Mouse (Mus musculus): ENCODE measurements around the gene Ikzf3.

The Ikzf3 gene

DNA sequence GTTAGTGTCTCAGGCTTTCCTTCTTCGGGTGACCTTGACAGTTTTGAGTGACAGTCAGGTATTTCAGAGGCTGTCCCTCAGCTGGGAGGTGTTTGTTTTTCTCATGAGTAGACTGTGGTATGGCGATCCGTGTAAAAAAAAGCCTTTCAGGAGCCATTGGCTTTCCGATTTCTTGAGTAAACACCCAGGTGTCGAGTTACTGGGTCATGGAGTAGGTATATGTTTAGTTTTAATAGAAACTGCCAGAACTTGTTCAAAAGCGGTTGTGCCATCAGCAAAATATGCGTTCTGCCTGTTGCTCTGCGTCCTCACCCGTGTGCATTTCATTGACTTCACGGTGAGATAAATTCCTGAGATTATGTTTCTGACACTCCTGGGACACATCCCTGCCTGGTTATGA, 25.4 kb downstream of the Ikzf3 start:
- in situ Hi-C loops (cut with MboI, MseI): no loop called here

DNA sequence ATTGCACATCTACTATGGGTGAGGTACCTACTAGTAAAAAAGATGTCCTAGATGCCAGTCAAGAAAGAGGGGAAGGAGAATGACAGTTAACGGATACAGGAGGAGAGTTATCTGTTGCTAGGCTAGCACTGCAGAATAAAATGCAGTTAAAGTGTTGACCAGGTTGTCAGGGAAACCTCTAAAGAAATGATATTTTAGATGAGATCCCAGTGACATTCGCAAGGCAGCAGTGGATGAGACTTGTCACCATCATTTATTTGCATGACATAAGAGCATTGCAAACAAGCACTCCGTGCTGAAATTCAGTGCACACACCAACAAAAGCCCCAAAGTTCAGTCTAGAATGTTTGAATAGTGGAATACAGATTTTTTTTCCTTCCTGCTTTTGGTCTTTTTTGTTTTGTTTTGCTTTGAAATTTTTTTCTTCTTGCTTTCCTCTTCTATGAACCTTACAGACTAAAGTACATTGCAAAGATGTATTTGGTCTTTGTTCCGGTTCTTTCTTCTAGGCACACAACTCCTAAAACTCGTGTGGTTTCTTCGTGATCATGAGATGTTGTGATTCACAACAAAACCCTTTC, 32.4 kb downstream of the Ikzf3 start:
- in situ Hi-C loops (cut with MboI, MseI): no loop called here

DNA sequence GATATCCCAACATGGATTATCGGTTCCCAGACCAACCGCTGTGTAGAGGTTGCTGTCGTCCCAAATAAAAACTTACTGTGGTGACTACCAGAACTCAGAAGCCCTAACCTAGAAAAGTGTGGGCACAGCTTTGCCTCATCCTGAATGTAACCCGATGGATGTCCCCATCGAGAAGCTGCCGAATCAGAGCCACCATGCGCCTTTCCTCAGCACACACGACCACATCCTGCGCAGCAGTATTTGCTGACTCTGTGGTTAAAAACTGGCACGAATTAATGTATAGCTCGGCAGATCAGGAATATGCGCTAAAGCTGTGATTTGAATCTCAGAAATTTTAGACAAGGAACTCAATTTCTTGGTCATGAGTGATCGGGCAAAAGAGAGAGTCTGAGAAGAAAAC, 33.0 kb downstream of the Ikzf3 start:
- in situ Hi-C loops (cut with MboI, MseI): no loop called here

DNA sequence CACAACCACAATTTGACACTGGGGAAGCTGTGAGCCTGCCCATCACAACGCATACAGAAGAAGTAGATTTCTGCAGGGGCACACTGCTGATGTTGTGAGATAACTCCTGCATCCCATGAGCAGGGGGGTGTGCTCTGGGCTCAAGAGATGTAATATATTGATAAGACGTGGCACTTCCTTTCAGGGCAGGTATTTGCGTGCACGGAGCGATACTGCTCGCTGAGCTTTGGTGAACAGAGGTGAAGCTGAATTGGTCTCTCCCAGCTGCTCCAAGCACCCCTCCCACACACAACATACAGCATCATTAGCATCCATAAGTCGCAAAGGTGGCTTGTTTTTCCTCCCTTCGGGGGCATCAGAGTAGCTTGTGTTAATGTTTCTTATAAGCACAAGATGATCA, 35.7 kb downstream of the Ikzf3 start:
- in situ Hi-C loops (cut with MboI, MseI): no loop called here

DNA sequence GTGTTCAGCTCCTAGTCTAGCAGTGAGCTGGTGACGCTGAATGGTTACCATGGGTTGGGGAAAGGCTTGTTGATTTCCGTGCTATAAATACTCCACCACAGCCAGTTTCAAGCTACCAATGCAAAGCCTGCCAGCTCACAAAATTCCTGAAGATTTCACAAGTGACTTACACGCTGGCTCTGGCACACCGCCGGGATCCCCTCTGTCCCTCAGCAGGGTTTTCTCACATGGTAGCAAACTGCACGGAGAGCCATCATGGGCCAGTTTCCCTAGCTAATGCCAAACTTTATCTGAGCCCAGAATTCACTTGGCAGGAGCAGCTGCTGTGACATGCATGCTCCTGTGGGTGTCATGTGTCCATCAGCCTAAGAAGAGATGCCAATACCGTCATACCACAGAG, 36.4 kb downstream of the Ikzf3 start:
- in situ Hi-C loops (cut with MboI, MseI): no loop called here

DNA sequence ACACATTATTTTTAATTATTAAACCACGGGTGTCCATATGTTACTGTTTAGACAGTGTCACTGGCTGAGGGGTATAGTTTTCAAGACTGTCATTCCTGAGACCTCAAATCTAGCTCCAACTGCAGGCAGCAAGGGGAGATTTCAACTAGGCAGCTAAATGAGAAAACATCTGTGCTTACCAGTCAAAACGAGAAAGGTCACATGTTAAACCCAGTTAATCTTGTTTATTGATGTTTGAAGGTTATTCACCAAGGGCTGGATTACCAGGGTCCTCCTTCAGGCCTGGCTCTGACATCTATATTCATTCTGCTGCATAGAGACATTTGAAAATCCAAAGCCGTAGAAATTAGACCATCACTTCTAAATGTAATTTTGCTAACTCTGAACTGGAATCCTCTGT, 40.9 kb downstream of the Ikzf3 start:
- in situ Hi-C loops (cut with MboI, MseI): no loop called here

DNA sequence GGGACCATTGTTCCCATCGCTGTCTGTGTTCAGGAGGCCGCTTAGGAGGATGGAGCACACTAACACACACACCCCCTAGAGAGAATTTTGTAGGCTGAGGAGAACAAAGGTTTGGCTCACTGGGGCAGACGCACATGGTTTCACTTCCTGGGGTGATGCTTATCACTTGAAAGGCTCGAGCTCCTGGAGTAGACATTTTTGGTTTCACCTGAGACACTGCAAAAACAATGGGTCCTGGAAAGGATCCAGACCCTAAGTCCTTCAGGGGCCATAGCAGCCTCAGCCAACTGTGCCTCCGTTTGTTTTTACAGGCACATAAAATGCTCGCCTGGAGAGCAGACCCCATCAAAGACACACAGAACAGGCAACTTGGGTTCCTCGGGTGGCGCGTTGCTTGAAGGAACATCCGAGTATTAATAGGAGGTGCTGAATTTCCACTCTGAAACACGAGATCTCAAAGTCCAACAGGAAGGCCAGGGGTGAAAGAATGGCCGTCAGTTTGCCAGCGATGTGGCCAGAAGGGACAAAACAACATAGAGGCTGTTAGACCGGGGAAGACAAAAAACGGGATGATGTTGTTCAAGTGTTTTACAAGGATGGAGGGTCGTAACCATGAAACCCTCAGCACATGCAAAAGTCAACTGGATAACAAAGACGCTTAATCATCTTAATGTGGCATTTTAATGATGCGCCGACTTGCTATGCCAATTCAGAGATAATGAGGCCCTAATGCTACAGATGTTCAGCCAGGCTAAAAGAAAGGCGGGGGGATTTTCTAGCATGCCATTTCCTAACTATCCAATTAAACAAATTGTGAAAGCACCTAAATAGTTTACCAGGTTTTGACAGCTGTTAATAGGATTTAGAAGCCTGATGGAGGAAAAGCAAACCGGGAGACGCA, 48.2 kb downstream of the Ikzf3 start:
- in situ Hi-C loops (cut with MboI, MseI): no loop called here

DNA sequence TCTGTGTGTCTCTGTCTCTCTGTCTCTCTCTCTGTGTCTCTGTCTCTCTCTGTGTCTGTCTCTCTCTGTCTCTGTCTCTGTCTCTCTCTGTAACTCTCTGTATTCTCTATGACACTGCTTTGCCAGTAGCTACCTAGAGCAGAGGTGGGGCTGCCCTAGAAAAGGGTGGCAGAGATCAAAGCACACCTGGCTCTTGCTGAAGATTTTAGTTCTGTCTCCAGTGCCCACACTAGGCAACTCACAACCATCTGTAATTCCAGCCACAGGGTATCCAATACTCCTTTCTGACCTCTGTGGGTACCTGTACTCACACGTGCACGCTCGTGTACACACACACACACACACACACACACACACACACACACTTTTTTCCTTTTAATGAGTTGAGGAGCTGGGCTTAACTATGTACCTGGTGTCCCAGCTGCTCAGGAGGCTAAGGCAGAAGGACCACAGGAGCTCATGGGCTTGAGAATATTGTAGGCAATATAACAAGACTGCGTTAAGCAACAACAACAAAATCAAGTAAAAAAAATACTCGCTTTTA, 50.6 kb downstream of the Ikzf3 start:
- in situ Hi-C loops (cut with MboI, MseI): no loop called here

DNA sequence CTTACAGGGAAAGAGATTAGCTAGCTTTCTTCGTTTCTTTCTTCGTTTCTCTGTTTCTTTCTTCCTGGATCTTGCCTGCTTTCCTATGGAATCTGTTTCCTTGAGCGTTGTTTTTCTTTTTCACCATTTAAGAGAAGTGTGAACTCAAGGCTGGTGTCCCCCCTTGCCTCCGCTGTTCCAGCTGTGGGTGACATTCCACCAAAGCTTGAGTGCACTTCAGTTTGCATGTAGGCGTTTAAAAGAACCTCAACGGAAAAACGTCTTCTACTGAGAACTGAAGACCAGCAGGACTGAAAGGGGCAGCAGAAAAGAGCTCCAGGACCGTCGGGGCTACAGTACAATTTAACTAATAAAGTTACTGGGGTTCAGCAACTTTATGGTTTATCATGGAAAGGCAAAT, 52.4 kb downstream of the Ikzf3 start:
- in situ Hi-C loops (cut with MboI, MseI): no loop called here

DNA sequence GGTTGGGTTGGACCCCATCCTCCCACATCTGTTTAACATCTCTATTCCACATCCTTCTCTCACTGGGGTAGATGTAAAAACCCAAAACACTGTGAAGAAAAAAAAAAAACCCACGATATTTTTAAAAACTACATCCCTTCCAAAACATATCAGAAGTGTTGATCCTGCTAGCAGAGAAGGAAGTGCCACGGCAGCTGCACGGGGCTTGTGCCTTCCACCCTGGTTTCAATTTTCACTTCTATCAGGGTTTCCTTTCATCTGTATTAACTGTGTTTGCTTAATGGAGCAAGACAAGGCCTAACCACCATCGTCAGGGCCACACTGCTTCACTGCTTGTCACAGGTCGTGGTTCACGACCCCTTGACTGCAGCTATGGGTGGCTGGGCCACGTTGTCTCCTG, 52.9 kb downstream of the Ikzf3 start:
- in situ Hi-C loops (cut with MboI, MseI): no loop called here

DNA sequence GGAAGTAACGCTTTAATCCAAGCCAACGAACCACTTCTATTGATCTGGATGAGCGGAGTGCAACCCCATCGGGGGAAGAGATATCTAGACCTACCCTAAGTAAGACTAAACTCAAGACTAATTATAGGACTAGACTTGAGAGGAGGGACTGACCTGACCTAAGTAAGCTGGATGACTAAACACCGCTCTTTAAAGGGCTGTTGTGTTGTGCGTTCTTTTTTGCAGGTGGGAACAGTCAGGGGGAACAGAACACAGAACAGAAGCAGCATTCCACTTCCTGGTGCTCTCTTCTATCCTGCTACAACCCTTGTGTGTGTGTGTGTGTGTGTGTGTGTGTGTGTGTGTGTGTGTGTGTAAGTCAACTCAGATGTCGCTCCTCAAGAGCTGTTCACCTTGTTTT, 54.3 kb downstream of the Ikzf3 start:
- in situ Hi-C loops (cut with MboI, MseI): no loop called here

DNA sequence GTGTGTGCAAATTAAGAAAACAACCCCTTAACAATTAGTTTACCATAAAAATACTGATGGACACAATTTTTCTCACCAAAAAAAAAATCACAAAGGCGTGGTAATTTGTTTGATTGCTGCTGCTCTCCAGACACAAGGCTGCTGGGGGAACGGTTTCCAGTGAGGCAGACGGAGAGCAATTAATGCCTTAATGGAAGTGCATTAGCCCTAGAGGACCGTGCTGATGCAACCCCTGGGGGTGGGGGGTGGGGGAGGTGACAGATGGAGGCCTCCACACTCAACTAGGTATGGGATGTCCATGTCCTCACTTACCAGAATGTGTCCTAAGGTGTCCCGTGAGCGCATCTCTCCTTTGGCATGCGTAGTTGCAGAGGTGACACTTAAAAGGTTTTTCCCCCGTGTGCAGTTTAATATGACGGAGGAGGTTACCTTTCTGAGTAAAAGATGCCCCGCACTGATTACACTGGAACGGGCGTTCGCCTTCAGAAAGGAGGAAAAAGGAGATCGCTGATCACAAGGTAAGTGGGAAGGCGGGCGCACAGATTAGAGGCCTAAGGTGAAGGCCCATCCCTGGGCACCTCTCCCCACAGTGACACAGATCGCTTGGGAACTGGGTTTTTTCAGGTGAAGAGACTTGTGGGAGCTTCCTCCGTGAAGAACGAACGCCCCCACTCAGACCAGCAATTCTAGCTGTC, 57.1 kb downstream of the Ikzf3 start:
- in situ Hi-C loops (cut with MboI, MseI): no loop called here

DNA sequence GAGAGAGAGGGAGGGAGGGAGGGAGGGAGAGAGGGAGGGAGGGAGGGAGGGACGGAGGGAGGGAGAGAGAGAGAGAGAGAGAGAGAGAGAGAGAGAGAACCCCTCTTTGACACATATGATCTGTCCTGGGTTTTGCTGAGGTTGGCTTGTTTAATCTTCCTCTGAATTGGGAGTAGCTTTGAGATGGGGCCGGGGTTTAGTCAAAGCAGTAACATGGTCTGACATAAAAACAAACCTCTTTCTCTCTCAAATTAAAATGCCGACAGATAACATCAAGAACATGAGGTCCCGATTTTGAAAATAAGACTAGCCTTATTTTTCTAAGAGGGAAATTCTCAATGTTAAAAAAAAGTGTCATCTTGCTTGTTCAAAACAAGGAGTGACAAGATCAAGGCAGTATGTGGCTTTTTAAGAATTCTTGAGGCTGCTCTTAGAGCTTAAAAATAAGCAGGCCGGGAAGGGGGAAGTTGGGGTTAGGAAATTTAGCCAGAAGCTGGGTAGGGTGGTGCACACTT, 58.2 kb downstream of the Ikzf3 start:
- in situ Hi-C loops (cut with MboI, MseI): no loop called here

DNA sequence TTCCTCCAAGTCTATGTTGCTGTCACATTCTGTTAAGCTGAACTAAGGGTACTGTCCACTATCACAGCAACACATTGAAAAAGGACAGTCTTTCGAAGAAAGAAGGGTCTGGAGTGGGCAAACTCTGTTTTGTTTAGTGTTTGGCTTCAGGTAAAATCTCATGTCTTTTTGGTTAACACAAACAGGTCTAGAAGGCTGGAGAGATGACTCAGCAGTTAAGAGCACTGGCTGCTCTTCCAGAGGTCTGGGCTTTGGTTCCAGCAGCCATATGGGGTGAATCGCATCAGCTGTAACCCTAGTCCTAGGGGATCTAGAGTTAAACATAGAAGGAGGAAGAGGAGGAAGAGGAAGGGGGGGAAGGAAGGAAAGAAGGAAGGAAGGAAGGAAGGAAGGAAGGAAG, 60.1 kb downstream of the Ikzf3 start:
- in situ Hi-C loops (cut with MboI, MseI): no loop called here

DNA sequence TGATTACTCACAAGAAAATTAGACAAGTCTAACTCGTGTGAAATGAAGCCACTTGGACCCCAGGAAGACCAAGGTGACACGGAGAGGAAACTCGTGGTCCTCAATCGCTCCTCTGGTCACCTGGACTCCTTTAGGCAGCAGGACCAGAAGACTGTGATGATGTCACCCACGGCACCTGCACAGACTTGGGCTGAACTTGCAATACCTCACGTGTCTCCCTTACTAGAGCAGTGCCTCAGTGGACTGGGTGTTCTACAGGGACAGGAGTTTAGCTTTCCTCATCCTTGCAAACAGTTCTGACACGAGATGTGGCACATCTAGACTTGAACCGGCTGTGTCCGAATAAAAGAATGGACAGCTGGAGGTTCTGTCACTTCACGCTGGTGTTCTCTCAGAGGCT, 63.8 kb downstream of the Ikzf3 start:
- in situ Hi-C loops (cut with MboI, MseI): no loop called here

DNA sequence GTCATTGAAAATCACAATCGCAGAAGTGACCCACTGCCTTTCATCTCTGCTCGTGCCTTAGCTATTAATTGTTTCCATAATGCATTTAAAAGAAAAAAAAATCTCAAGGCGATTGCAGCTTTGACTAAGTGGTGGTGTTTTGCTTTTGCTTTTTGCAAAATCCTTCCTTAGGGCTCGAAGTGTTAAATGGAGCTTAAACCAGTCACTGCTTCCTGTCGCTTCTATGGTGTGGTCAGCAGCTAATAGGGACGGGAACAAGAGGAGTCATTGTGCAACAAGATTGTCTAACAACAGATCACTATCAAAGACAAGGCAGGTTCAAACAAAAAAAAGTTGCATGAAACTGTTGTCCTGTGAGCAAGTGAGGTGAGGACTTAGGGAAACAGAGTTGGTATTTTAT, 64.6 kb downstream of the Ikzf3 start:
- in situ Hi-C loops (cut with MboI, MseI): no loop called here

DNA sequence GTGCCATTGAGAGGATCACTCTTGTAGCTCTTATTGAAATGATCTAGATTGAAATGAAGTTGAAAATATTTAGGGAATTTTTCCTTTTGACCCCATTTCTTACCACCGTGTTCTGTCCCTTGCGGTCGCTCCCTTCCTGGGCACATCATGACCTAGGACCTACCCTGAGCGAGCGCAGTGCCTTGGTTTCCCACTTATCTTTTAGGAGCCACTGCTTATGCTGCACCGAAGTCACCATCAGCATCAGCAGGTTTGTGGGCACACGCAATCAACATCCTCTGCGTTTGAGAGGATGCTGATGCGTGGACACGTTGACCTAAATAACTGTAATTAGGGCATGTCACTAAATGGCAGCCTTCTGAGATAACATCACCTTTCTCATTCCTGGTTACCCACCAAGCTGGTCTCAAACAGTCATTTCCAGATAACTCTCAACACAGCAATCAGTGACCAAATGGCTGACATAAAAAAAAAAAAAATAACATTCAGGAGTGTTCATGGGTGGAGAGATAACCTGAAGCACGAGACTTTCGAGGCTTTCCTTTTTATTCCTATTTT, 65.8 kb downstream of the Ikzf3 start:
- in situ Hi-C loops (cut with MboI, MseI): no loop called here

DNA sequence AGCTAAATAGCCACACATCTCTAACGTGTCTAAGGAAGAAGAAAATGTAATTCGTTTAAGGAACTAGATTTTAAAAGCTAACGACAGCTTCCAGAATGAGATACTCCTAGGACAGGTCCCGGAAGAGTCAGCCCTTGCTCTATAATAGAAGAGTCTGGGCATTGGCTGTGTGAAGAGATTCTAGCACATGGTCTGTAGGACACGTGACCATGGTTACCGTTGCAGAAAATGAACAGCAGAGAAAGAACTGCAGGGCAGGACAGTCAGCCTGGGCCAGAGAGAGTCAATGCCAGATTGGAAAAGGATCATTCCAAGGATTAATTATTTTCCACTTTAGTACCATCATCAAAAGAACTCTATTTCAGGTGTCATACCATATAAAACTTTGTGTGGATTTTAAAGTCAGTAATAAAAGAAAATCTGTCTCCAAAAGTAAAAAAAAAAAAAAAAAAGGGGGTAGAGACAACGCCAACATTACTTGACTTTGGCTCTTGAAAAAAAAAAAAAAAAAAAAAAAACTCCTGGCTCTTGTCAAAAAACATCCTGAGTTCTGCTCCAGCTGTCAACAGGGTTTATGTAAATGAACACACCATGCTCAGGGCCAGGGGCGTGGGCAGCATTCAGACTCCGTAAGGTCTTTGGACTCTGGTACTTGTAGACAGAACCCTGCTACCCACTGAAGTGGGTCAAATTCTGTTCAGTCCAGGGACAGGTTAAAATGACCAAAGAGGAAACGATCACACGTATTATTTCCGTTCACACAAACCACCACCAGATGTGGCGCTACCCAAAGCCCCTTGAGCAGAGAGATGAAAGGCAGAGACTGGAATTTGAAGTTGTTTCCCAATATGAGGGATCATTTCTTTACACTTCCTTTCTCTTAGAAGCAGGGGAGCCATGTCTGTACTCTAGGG, 66.5 kb downstream of the Ikzf3 start:
- in situ Hi-C loops (cut with MboI, MseI): no loop called here

DNA sequence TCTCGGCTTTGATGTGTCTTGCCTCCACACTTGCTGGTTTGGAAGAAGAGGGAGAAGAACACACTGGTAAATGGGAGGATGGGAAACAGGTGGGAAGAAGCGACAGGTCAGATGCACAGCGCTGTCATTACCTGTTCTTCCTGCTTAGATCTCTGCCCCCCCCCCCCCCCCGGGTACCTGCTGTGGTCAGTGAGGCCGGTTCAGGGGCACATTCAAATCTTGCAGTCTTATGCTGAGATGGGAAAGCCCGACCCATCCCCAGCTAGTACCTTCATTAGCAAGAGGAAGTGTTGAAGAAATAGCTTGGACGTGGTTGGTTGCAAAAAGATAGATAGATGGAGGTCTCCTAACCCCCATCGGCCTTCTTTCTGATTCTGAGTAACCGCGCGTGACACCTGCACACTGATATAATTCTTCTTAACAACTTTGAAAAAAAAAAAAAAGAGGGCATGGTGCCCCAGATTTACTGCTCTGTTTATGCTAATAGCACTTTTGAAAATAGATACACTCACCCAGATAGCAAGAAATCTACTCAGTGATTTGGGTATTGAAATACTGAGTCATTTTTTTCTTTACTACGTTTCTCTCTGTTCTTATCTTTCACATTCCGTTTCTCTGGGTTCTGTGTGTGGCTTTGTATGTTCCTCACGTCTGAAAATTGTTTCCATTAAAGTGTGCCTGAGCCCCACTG, 68.7 kb downstream of the Ikzf3 start:
- in situ Hi-C loops (cut with MboI, MseI): no loop called here

DNA sequence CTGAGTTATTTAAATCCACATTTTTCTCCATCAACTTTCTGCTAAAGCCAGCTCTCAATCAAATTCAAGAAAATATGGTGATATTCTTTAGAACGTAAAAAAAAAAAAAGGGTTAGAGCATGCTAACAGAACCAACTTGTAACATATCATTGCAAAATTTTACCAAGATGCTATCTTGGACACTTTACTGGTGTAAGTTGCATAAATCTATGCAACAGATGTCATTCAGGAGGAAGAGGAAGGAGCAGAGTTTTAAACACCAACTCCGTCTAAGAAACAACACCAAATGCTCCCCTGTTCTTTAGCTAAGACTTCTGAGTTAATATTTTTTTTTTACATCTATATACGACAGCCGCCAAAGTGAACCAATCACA, 69.4 kb downstream of the Ikzf3 start:
- in situ Hi-C loops (cut with MboI, MseI): no loop called here
